Mouse (Mus musculus) mature B cell (primary cell): ENCODE measurements around the gene Rbks.
"Not testable (repeated sequence)": the region's sequence is repeated elsewhere in the genome, so short reads cannot be mapped to it uniquely, and the experiment has no call there.

Experiments used
- in situ Hi-C: fragments of 300-500 bp; cut with MboI; formaldehyde crosslinking; loops from 2 replicates; pipeline ENCODE4 v1.14.3; 2019

The Rbks gene

DNA sequence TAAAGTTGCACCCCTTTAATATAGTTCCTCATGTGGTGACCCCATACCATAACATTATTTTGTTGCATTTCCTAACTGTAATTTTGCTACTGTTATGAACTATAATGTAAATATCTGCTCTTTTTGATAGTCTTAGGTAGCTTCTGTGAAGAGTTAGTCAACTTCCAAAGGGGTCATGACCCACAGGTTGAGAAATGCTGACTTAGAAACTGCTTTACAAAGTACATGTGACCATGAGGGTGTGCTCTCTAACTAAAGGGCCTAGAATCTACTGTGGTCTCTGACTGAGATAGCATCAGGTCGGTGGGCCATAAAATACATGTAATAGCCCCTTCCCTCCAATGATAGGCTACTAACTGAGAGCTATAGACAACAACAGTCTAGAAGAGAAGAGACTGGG lies 19.4 kb downstream of the Rbks start:
- in situ Hi-C loops: no loop called here

DNA sequence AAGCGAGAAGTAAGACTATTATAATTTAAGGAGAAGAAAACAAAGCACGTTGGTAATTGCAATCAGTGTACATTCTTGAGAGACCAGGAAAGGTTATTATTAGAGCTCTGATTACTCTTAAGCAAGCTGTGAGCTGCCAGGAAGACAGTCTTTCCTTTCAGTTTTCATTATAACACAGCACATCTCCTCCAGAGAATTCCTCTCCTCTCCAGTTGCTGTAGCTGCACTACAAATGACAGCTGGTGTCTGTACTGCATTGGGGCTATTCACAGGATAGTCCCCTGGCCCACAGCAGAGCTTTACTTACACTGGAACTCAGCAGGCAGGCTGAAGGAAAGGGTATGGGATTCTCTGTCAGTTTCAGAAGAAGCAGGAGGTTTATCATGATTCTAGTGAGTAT lies 24.0 kb downstream of the Rbks start:
- in situ Hi-C loops: no loop called here

DNA sequence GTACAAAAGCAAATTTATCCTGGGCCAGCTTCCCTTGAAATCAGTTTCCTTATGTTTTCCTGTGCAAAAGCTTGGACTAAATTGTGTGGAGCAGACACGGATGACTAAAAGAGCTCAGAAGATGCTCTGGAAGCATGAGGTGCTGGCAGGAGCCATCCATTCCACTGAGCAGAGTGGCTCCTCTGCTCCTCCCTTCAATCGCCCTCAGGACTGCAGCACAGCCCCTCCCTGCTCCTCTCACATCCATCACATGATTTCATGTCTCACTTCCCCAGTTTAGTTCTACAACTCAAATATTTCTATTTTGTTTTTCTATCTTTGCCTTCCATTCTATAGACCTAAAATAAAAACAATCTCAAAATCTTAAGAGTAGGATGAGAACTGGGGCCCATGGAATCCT lies 26.3 kb downstream of the Rbks start:
- in situ Hi-C loops: no loop called here

DNA sequence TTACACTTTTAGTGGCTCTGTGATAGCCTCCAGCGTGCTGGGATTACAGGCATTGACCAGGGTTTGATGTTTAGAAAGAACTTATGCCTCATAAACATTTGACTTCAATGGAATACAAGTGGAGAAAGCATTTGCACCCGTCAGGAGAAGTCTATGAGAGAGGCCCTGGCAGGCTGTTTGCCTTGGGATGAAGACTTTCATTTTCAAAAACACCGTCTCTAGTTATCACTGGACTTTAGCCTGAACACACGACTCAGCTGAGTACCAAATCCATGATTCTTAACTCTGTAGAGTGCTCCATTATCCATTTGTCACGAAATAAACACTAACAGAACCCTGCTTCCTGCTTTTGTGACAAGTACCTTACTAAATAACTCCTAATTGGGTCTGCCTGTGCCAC lies 27.4 kb downstream of the Rbks start:
- in situ Hi-C loops: no loop called here

DNA sequence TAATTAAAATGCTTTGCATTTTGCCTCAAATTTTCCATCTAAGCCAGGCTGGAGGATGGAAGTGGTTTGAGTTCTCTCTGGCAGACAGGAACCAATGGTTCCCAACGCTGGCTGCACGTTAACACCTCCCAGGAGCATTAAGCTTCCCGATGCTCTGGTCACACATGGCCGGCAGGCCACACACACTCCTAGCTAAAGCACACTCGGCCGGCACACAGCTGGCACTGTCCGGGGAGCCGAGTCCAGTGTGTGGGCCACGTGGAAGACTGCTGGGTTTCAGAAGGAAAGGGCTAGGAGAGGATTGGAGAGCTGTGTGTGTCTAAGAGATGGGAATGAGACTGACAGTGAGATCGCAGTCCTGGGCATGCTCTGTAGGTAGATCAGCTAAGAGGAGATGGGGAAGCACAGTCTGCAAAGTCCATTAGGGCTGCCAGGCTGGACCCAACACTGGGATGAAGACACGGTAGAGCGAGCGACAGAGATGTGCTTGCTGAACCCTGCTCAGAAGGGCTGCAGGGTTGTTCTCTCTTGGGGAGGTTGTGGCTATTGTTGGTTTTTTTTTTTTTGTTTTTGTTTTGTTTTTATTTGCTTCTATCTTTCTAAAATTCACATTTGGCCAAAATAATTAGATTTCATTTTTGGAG lies 29.0 kb downstream of the Rbks start:
- in situ Hi-C loops: no loop called here

DNA sequence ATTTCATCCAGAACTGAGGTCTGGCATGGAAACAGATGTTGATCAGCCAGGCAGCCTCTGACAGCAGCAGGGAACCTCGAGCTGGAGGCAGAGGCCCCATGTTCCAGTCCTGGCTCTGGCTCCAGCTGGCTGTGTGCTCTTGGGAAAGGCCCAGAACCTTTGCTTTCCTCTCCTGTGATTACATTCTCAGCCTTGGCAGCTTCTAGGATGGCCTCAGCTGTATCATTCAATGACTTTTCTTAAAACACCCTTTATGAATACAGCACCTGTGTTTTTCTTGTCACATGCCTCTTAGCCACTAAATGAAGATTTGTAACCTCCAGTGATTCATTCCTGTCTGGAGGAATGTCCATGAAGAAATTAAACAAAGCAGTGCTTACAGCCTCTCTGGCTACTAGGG lies 31.3 kb downstream of the Rbks start:
- in situ Hi-C loops: no loop called here

DNA sequence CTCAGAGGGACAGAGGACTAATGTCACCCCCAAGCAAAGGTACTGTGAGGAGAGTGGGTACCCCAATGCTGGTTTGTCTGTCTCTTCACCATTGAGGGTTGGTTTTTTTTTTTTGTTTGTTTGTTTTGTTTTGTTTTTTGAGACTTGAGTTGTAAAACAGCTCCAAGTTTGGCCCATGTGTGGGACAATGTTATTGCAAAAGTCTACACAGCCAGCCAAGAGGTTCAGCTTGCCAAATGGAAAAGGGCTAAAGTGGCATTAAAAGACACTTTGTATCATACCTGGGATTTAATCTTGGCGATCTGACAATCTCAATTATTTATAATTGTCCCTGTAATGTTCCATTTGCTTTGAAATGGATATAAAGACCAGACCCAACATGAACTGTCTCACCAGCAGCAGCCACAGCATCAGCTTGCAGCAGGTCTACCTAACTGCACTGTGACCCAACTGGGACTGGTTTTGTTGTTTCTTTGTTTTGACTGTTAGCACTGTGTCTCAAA lies 41.7 kb downstream of the Rbks start:
- in situ Hi-C loops: no loop called here

DNA sequence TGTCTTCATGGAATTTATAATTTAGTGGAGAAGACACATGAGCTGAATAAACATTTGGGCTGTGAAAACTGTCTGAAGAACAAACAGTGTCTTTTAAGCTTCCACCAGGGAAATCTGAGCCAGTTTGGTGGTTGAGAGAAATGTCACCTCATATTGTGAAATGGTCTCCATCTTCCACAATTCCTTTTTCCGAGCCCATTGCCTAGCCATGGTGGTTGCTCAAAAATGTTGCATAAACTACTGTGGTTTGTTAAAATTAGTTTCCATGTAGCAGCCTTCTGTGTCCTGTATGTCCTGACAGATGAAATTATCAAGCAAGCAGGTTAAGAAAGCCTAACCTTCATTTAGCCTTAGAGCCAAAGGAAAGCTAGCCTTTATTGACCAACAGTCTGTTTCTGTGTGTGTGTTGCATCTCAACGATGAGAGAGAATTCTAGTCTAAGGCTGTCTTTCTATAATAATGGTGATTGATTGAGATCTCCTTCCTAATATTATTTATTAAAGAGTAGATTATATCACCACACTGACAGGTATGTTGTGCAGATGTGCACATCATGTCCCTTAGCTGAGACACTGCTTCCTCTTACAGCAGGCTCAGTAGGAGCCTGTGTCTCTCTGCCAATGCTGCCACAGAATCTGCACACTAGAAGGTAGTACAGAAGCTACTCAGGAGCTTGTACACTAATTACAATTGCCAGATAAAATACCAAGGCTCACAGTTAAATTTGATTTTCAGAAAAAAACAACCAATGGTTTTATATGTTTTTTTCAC lies 46.7 kb downstream of the Rbks start:
- in situ Hi-C loops: no loop called here

DNA sequence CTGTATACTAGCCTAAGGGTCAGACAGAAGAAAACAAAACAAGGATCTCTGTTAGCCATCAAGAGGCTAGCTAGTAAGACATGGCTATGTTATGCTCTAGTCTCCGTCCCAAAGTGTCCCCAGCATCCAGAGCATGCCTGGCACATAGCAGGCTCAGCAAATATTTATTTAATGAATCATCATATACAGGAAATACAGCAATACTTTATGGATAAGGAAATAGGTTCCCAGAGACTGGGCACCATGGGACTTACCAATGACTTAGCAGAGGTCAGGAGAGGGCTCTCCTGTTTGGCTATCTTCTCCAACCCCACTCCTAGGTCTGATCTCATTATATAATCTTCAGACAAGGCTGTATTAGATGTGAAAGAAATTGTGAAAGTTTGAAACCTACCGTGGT lies 50.1 kb downstream of the Rbks start:
- in situ Hi-C loops: no loop called here

DNA sequence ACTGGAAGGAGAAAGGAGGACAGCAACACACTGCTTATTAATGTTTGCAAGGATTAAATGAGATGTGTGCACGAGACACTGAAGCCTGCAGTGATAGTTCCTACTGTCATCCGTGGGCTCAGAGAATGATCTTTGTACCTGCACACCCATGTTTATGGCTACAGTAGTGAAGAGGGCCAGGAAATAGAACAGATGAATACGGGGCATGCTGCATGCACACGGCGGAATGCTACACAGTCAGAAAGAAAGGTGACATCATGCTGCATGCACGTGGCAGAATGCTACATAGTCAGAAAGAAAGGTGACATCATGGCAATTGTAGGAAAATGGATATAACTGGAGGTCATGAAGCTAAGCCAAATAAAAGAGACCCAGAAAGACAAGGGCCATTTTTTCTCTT lies 50.9 kb downstream of the Rbks start:
- in situ Hi-C loops: no loop called here

DNA sequence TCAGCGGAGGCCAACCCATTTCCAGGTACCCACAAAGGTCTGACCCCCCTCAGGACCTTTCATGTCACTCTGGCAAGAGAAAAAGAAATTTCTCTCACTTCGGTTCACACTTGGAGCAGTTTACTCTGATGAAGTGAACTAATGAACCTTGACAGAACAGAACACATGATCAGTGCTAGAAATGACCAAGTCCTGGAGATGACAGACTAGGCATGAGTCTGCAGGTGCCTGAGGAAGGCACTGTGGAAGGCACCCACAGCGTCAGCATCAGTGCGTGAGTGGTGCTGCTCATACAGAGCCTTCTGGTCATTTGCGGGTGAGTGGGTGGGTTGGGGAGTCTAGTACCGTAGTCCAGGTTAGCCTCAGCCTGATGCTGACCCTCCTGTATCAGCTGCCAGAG lies 51.6 kb downstream of the Rbks start:
- in situ Hi-C loops: no loop called here

DNA sequence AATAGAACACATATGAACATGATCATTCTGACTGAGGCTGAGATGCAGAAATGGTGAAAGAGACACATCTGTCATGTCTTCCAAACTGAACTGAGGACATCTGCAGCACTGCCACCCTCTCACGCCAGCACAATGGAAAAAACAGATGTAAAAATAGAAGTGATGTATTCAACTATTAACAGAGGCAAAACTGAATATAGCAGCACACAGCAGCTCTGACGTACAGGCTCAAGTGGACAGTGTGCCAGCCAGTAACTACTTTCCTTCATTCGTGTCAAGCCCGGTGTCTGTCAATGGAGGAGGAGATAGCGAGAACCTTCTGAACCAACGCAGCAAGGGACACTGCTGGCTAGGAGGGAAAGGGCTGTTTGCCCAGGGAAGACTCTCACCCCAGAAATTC lies 52.6 kb downstream of the Rbks start:
- in situ Hi-C loops: no loop called here

DNA sequence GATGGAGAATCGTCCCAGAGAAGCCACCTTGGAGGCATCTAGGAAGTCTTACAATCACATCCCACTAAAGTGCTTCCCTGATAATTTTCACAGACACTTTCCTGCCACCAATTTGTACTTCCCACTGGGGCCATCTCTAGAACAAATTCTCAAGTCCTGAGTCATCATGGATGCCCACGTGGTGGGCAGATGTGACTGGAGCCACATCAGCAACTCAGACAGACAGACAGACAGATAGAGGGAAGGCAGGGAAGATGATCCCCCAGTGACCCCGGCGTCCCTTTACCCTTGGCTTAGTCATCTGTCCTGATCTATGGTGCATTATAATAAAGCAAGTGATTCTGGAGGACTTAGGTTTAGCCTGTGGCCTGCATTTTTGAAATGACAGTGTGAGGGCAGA lies 53.2 kb downstream of the Rbks start:
- in situ Hi-C loops: no loop called here

DNA sequence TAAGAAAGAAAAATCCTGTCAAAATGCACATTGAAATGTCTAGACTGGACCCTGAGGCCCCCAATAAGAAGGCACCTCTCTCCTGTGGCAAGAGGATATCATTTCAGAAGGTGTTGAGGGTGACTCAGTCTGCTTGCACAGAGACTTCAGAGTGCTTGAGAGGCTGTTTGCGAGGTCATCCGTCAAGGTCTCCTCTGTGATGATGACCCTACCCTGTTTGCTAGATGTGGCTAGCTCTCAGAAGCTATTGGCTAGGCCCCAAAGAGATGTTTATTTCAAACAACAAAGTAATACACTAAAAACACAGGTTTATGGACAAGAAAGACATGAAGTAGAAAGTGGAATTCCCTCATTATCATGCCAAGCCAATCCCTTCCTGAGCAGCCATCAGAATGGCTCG lies 55.1 kb downstream of the Rbks start:
- in situ Hi-C loops: no loop called here

DNA sequence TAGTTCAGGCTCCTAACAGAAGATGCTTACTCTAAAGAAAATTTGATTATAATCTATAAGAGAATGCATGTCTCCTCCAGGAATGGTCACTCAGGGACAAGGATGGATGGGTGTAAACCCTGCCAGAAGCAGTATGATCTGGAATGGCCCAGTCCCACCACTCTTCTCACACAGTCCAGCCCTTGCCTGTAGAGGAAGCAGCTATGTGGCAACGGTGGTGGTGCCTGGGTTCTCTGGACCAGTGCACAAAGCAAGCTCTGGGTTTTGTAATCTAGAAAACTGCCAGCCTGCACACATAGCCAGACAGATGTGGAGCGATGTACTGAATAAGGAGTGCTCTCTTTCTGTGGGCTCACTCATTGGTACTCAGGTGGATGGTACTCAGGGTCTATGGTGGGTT lies 56.9 kb downstream of the Rbks start:
- in situ Hi-C loops: no loop called here

DNA sequence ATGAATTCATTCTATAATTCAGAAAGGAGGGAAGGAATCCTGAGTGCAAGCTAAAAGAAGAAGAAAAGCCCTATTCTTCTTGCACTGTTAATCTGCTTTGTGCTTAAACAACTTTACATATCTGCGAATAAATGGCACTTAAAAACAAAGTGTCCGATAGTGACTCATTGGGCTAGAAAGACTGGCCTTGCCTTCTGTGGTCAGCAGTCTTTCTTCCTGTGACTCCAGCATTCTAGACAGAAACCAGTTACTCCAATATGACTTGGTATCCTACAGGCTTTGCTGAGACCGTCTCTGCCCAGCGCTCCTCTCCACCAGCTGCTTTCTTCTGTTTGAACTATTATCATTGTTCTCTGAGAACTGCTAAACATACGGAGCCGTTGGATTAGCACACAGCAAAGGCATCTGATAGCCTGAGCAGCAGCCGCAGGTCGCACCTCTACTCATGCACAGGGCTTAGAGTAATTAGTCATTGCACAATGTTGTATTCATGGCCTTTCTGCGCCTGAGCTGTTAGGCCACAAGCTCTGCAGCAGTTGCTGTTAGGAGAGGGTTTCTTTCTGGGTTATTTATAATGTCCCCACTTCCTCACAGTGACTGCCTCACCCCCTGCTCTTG lies 60.7 kb downstream of the Rbks start:
- in situ Hi-C loops: no loop called here

DNA sequence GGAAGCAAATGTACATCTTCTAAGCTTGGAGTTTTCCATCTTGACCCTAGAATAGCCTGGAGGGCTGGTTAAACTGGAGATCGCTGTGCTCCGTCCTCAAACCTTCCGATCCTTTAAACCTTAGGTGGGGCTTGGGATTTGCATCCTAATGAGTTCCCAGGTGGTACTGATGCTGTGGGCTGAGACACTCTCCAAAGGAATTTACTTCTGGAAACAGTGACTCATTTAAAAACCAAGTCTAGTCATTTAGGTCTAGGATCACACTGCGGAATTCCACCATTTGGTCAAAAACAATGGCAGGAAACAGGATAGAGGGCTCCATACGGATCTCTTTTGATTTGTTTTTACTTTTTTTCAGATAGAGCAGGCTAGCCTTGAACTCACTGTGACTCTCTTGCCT lies 62.7 kb downstream of the Rbks start:
- in situ Hi-C loops: no loop called here

DNA sequence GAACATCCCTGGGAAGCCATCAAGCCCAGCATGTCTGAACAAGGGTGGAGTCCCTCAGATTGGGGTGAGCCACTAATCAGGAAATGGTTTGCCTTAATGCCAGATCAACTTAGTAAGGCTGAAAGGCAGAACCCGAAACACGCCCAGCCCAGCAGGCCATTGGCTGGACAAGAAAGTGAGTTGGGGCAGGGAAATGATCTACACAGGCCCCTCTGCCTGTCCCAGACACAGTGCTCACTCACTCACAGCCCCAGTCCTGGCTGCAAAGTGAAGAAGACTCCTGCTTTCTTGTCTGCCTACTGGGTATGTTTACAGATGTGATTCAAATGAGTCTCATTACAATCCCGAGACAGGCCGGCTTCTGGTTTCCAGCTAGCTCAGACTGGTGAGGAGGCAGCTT lies 63.3 kb downstream of the Rbks start:
- in situ Hi-C loops: no loop called here

DNA sequence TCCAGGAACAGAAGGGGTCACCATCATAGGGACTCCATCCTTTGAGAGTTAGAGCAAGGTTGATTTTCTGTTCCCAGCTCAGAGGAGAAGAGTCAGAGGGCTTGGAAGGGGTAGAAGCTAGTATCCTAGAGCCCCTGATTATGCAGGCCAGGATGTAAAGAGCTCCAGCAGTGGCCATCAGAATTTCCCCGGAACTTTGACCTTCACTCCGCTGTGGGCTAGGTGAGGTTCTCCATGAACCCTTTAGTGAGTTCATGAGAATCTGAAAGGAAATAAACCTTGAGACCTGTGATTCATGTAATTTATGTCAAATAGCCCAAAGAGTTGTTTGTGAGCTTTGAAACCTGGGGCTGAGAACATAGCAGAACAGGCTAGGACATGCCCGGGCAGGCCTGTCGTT lies 66.3 kb downstream of the Rbks start:
- in situ Hi-C loops: not testable (repeated sequence)

DNA sequence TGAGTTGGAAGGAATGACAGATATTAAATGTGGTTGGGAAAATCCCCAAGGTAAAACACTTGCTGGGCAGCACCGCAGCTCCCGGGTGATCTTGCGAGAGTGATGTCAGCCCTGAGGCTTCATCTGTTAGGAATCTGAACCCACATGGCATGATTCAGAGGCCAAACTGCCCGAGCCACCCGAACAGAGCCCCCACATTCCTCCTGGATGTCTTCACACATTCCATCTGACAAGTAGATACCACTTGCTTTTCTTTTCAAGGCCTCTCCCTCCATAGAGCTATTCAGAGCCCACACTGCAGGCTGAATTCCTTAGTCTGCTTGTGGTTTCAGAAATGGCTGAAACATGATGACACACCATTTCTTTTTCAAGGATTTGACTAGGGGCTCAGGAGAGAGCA lies 67.4 kb downstream of the Rbks start:
- in situ Hi-C loops: no loop called here

DNA sequence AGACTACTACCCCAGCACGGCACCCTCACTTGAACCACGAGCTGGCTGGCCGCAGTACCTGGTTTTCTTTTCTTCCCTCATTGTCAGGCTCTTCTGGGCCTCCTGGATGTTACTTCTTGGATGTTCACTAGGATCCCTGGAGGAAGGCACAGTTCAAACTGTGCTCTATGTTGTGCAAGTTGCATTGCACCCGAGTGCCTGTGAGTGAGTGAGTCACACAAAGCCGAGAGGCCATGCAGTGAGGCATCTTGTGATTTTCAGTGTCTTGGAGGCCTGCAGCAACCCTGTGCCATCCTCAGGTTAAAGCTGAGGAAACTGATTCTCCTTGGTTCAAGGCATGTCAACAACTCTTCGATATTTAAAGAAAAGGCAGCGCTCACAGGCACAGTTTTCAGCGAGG lies 68.9 kb downstream of the Rbks start:
- in situ Hi-C loops: no loop called here

DNA sequence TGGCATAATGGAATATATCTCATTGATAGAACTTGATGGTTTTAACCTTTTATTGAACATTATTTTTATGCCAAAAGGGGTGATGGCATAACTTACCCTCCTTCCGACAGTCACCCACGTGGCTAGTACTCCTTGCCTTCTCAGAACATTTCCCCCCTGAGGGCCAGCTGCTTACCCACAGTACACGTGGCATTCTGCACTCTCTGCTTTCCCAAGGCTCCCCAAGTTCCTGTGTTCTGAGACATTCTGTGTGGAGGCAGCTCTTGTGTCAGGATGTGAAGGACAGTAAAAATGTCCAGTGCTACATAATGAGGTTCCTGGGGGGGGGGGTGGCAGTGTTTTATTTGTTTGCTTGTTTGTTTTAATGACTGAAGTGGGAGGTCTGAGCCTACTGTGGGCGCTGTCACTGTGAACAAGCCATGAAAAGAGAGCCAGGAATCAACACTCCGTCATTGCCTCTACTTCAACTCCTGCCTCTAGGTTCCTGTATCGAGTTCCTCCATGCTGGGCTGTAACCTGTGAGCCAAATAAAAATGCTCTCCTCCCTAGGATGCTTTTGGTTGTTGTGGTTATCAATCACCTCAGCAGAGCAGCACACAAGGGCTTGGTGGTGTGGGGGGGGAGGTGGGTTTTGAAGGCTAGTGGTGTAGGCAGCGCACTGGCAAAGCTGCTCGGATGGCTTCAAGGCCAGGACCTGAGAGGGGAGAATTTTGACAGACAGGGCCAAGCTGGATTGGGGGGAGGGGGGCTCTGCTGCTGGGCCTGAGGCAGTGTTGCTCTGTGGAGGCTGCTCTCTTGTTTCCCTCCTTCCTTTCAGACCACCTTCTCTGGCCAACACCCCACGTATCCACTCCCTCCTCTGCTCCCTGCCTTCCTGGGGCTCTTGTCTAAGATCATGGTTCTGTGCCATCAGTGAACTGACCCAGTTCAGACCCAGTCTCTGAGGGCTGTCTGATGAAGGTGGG lies 69.6 kb downstream of the Rbks start:
- in situ Hi-C loops: no loop called here
